Mouse (Mus musculus) MEL (cell line): ENCODE results near the gene Wasl. TPM values are rescaled to one million over a fixed set of nuclear protein-coding genes. Genes with fewer than 3 reads are reported as not detected.

Experiments
- DNase-seq: peaks from one replicate; pipeline ENCODE4 v3.0.0; 2011; ENCODE audit warnings: low read depth, low spot score
- H3K27ac ChIP-seq: 2 replicates; pipeline ENCODE4 v1.5.1; 2012; ENCODE audit warnings: low read depth, mild to moderate bottlenecking, control low read depth, low read length, moderate library complexity; ENCODE audit not compliant: control insufficient read depth
- H3K27me3 ChIP-seq, 2 experiments: fragments of 150-350 bp in 1 of 2; sonication (generic) in 1 of 2; 2 replicates each; pipeline ENCODE4 v1.6.1; 2012; ENCODE audit warnings: low read length in 2 of 2, mild to moderate bottlenecking in 2 of 2, improper control_type of control experiment in 1 of 2, moderate library complexity in 1 of 2; ENCODE audit not compliant: insufficient read depth in 2 of 2, control insufficient read depth in 1 of 2
- H3K36me3 ChIP-seq, 2 experiments: 2 replicates each; pipeline ENCODE4 v1.6.1; 2012 to 2014; ENCODE audit warnings: low read length in 2 of 2, improper control_type of control experiment in 1 of 2, inconsistent platforms in 1 of 2, mild to moderate bottlenecking in 1 of 2; ENCODE audit not compliant: insufficient read depth in 2 of 2, control insufficient read depth in 1 of 2
- H3K4me1 ChIP-seq, 2 experiments: fragments of 150-350 bp in 1 of 2; sonication (generic) in 1 of 2; 2 replicates each; pipeline ENCODE4 v1.6.1; 2012; ENCODE audit warnings: low read length in 2 of 2, improper control_type of control experiment in 1 of 2, mild to moderate bottlenecking in 1 of 2; ENCODE audit not compliant: insufficient read depth in 2 of 2, control insufficient read depth in 1 of 2
- H3K4me3 ChIP-seq, 2 experiments: fragments of 150-350 bp in 1 of 2; sonication (generic) in 1 of 2; 2 replicates each; pipeline ENCODE4 v1.5.1; 2012; ENCODE audit warnings: low read depth in 2 of 2, low read length in 2 of 2, mild to moderate bottlenecking in 2 of 2, moderate library complexity in 2 of 2, control low read depth in 1 of 2, improper control_type of control experiment in 1 of 2; ENCODE audit not compliant: control insufficient read depth in 1 of 2, insufficient read depth in 1 of 2
- H3K79me2 ChIP-seq: 2 replicates; pipeline ENCODE4 v1.6.1; 2012; ENCODE audit warnings: mild to moderate bottlenecking, low read length, moderate library complexity; ENCODE audit not compliant: control insufficient read depth, poor library complexity, insufficient read depth
- H3K9ac ChIP-seq: 2 replicates; pipeline ENCODE4 v1.6.1; 2012; ENCODE audit warnings: low read depth, mild to moderate bottlenecking, control low read depth, low read length, moderate library complexity; ENCODE audit not compliant: control insufficient read depth, poor library complexity, severe bottlenecking
- H3K9me3 ChIP-seq: fragments of 150-350 bp; sonication (generic); replicated peaks from 2 replicates; pipeline ENCODE4 v1.6.1; 2012; ENCODE audit warnings: mild to moderate bottlenecking, low read length, improper control_type of control experiment, moderate library complexity; ENCODE audit not compliant: insufficient read depth
- BHLHE40 ChIP-seq: IDR thresholded peaks from 2 replicates; pipeline ENCODE4 v1.6.1; 2012; ENCODE audit warnings: low read depth, mild to moderate bottlenecking, inconsistent platforms, low read length, improper control_type of control experiment, borderline replicate concordance
- E2F4 ChIP-seq: IDR thresholded peaks from 2 replicates; pipeline ENCODE4 v1.6.1; 2011; ENCODE audit warnings: low read depth, low read length, improper control_type of control experiment, borderline replicate concordance
- ETS1 ChIP-seq: IDR thresholded peaks from 2 replicates; pipeline ENCODE4 v1.6.1; 2012; ENCODE audit warnings: low read depth, mild to moderate bottlenecking, inconsistent platforms, low read length, improper control_type of control experiment, moderate library complexity
- MAFK ChIP-seq: IDR thresholded peaks from 2 replicates; pipeline ENCODE4 v1.6.1; 2011; ENCODE audit warnings: low read depth, mild to moderate bottlenecking, low read length, improper control_type of control experiment, borderline replicate concordance
- MEF2A ChIP-seq: IDR thresholded peaks from 2 replicates; pipeline ENCODE4 v1.6.1; 2014; ENCODE audit warnings: low read depth, mild to moderate bottlenecking, inconsistent platforms, low read length, improper control_type of control experiment; ENCODE audit not compliant: poor library complexity, insufficient replicate concordance, severe bottlenecking; ENCODE audit errors: extremely low read depth
- MXI1 ChIP-seq: IDR thresholded peaks from 2 replicates; pipeline ENCODE4 v1.6.1; 2011; ENCODE audit warnings: mild to moderate bottlenecking, low read depth, low read length, improper control_type of control experiment
- MYB ChIP-seq: IDR thresholded peaks from 2 replicates; pipeline ENCODE4 v1.6.1; 2011; ENCODE audit warnings: mild to moderate bottlenecking, low read depth, low read length, improper control_type of control experiment
- POLR2AphosphoS2 ChIP-seq: IDR thresholded peaks from 2 replicates; pipeline ENCODE4 v1.6.1; 2011; ENCODE audit warnings: low read length, improper control_type of control experiment
- POLR2AphosphoS5 ChIP-seq: IDR thresholded peaks from 2 replicates; pipeline ENCODE4 v1.6.1; 2012; ENCODE audit warnings: low read depth, borderline replicate concordance, mild to moderate bottlenecking, inconsistent platforms, low read length, moderate library complexity, mixed read lengths
- RAD21 ChIP-seq: IDR thresholded peaks from 2 replicates; pipeline ENCODE4 v1.6.1; 2011; ENCODE audit warnings: mild to moderate bottlenecking, low read depth, low read length, improper control_type of control experiment
- SMC3 ChIP-seq: IDR thresholded peaks from 2 replicates; pipeline ENCODE4 v1.6.1; 2011; ENCODE audit warnings: low read depth, low read length, improper control_type of control experiment
- TBP ChIP-seq: IDR thresholded peaks from 2 replicates; pipeline ENCODE4 v1.8.0; 2011; ENCODE audit warnings: low read depth, low read length, improper control_type of control experiment
- USF2 ChIP-seq, 2 experiments: IDR thresholded peaks; 2 replicates each; pipeline ENCODE4 v1.6.1; 2011 to 2012; ENCODE audit warnings: improper control_type of control experiment in 2 of 2, low read length in 2 of 2, borderline replicate concordance in 1 of 2, inconsistent platforms in 1 of 2, low read depth in 1 of 2, mild to moderate bottlenecking in 1 of 2; ENCODE audit not compliant: insufficient read depth in 1 of 2
- ZMIZ1 ChIP-seq: IDR thresholded peaks from 2 replicates; pipeline ENCODE4 v1.6.1; 2012; ENCODE audit warnings: low read depth, mild to moderate bottlenecking, inconsistent platforms, low read length, improper control_type of control experiment, moderate library complexity
- ZNF384 ChIP-seq: IDR thresholded peaks from 2 replicates; pipeline ENCODE4 v1.6.1; 2012; ENCODE audit warnings: low read depth, mild to moderate bottlenecking, inconsistent platforms, low read length, improper control_type of control experiment
- polyA plus RNA-seq, 2 experiments: library from polyadenylated mRNA; stranded (reverse) in 1 of 2; unstranded in 1 of 2; fragments of >175 nt in 1 of 2; fragments of >200 nt in 1 of 2; gene quantifications; 2 replicates each; pipeline versions ENCODE4 v1.2.1 to v1.2.4; 2012; ENCODE audit warnings: low replicate concordance in 2 of 2, low read depth in 1 of 2; ENCODE audit not compliant: insufficient read length in 2 of 2, insufficient read depth in 1 of 2, missing spikeins in 1 of 2
- total RNA-seq: library from RNA; depleted of rRNA; stranded (reverse); fragments of 300-350 nt; gene quantifications from 2 replicates; pipeline ENCODE4 v1.2.3, GENCODE M21; 2012

Wasl gene
- total and polyA plus RNA-seq, 3 experiments = 4.3 to 33.3 (median 9.5) TPM

DNA sequence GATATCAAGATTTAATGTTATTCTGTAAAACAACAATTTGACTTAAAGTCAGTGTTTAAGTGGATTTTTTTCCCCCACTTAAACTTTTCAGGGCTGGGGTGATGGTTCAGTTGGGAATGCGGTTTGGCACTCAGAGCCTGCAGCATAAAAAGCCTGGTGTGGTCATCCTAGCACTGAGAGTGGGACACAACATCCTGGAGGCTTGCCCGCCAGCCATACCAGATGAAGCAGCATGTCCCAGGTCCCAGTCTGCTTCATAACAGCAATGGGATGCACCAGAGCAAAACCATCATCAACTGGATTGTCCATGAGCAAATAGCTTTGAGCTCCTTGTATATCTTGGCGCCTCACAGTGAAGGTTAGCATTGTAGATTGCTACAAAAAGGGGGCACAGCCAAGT lies 56.1 kb downstream of the Wasl start:
- no peak for TF ChIP-seq ZMIZ1
- Histone ChIP-seq H3K9me3 (no peaks in the 10 kb centered on the region), H3K4me3 (no peak overlapping the region), H3K4me1 (no peaks in the 10 kb centered on the region), H3K27me3 (no peaks in the 10 kb centered on the region), H3K9ac (no peak overlapping the region), H3K79me2 (no peaks in the 10 kb centered on the region), H3K36me3 (0 out of 4 replicates have a peak, but pooled peaks cover 0 to 3% of the 10 kb centered on the region in 2 experiments), H3K27ac (no peak overlapping the region)
- DNase-seq = no peak

GRCm38 (mm10) chr6:24608129-24608528 lies 56.7 kb downstream of the Wasl start:
- H3K9me3 ChIP-seq = no peaks in the 10 kb centered on the region
- H3K27me3 ChIP-seq = no peaks in the 10 kb centered on the region
- 0 out of 4 replicates have a peak, but pooled peaks cover 0 to 3% of the 10 kb centered on the region in 2 experiments for H3K36me3 ChIP-seq
- H3K4me1 ChIP-seq = no peaks in the 10 kb centered on the region
- TF ChIP-seq USF2 (IDR thresholded peaks at IDR 0.05; ENCODE audit: borderline replicate concordance in 1 of 2, insufficient read depth in 1 of 2, low read depth in 1 of 2, low read length in 2 of 2) = no peak
- TF ChIP-seq E2F4 = no peak
- no peak for TF ChIP-seq POLR2AphosphoS5
- TF ChIP-seq BHLHE40 = no peak
- no peak for TF ChIP-seq ZNF384
- no peak for TF ChIP-seq MXI1
- TF ChIP-seq MEF2A = no peak
- TF ChIP-seq MAFK = no peak
- TF ChIP-seq SMC3 = no peak
- no peak for TF ChIP-seq POLR2AphosphoS2
- TF ChIP-seq ETS1 = no peak
- TF ChIP-seq RAD21 = no peak
- H3K79me2 ChIP-seq = no peaks in the 10 kb centered on the region
- no peak for DNase-seq
- no peak overlapping the region for H3K9ac ChIP-seq
- H3K27ac ChIP-seq = no peak overlapping the region
- no peak overlapping the region for H3K4me3 ChIP-seq

- H3K4me3 ChIP-seq = no peak overlapping the region
- no peaks in the 10 kb centered on the region for H3K79me2 ChIP-seq
- TF ChIP-seq TBP (no peak), MYB (no peak)
- no peak overlapping the region for H3K27ac ChIP-seq
- no peak for DNase-seq
- H3K4me1 ChIP-seq = no peaks in the 10 kb centered on the region
- no peaks in the 10 kb centered on the region for H3K9me3 ChIP-seq
- H3K9ac ChIP-seq = no peak overlapping the region
- no peaks in the 10 kb centered on the region for H3K27me3 ChIP-seq
- H3K36me3 ChIP-seq = no peaks in the 10 kb centered on the region
Measured at GRCm38 (mm10) chr6:24607531-24607930, 57.3 kb downstream of the Wasl start.
